Mouse (Mus musculus) heart, postnatal 36 days (tissue): ENCODE data around the gene Hddc2. TPM values are rescaled to one million over a fixed set of nuclear protein-coding genes. Genes with fewer than 3 reads are reported as not detected.

Experiments used
- DNase-seq, 2 experiments: peaks; one replicate each; pipeline ENCODE4 v3.0.0; 2021 to 2022
- intact Hi-C: fragments of 180-260 bp; cut with DNase I; formaldehyde crosslinking; loops from one replicate; pipeline ENCODE4 v1.15.1; 2025
- total RNA-seq, 2 experiments: library from RNA; stranded (reverse); gene quantifications; 2 replicates each; pipeline ENCODE4 v1.2.3; 2021

Gene Hddc2
- total RNA-seq, result 1 to 10 TPM; 7.0 to 7.2 TPM

DNA sequence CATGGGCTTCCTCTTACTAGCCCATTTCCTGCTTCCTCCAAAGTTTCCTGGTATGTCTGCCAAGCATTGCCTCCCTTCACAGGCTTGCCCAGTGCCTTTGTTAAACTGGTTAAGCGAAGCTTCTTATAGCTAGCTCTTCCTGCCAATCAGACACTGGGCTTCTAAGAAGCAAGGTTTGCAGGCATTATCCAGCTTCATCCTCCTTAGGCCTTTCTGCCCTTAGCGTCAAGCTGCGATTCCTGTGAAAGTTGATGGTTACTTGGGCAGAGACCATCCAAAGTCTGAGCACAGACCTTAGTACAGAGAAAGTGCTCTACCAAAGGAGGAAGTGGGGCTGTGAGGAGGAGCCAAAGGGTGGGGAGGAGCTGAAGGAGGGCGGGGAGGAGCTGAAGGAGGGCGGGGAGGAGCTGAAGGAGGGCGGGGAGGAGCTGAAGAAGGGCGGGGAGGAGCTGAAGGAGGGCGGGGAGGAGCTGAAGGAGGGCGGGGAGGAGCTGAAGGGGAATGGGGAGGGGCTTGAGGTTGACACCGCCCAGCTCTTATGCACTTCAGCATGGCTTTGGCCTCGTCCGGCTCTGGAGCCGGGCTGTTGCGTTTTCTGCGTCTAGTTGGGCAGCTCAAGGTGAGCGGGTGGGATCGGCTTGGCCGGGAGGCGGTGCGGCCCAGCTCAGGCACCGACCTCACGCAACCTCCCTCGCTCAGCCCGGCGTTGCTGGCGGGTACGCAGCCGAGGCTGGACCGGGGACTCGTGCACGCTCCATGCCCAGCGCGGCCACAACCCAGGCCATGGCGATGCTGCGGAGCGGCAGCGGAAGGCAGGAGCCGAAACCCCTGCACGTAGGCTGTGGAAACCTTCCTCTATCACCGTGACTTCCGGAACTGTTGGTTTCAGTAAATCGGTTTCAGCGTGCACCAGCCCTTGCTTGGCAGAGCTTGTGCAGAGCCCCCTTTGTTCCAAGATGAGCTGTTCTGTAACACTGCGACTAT is at the start of gene Hddc2:
TSS of gene Hddc2 (plus strand) at position 519 of the 984 bp plus-strand sequence.
- DNase-seq, result peak; percentile 72 to 76
- intact Hi-C loops, result loop anchor here (5.0 kb wide), 3 partner anchors 134 to 711 kb away; partner anchors contain the start of genes Tpd52l1 and Trmt11

GRCm38 (mm10) chr10:31272738-31273137 is 40.4 kb upstream of the Hddc2 start:
- intact Hi-C loops, result no loop called here
- no peak for DNase-seq

DNA sequence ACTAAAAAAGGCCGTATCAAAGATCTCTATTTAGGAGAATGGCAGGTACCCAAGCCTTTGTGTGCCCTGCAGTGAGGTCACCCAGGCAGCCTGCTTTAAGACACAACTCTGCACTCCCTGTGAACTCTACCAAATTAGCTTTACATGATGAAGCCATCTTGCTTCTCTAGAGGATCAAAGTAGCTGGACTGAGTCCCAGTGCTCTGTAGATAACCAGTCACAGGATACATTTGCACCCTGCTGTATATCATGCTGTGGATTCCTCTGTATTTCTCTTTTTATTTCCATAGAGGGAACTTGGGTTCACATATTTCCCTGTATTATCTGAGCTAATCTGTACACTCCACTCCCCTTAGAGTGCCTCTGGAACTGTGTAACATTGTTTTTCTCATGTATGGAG is 40.0 kb upstream of the Hddc2 start:
- DNase-seq, result no peak
- intact Hi-C loops, result no loop called here

- no peak for DNase-seq
- intact Hi-C loops, result no loop called here
Measured at GRCm38 (mm10) chr10:31287787-31288186, 25.4 kb upstream of the Hddc2 start.

GRCm38 (mm10) chr10:31288697-31289390 is 24.3 kb upstream of the Hddc2 start:
- no peak for DNase-seq
- intact Hi-C loops, result no loop called here

- no peak for DNase-seq
- intact Hi-C loops, result no loop called here
Measured at GRCm38 (mm10) chr10:31295705-31296104, 17.5 kb upstream of the Hddc2 start.

- DNase-seq, result no peak
- intact Hi-C loops, result no loop called here
Measured at GRCm38 (mm10) chr10:31296458-31296857, 16.7 kb upstream of the Hddc2 start.

GRCm38 (mm10) chr10:31297106-31297505 is 16.1 kb upstream of the Hddc2 start:
- DNase-seq, result no peak
- intact Hi-C loops, result no loop called here

DNA sequence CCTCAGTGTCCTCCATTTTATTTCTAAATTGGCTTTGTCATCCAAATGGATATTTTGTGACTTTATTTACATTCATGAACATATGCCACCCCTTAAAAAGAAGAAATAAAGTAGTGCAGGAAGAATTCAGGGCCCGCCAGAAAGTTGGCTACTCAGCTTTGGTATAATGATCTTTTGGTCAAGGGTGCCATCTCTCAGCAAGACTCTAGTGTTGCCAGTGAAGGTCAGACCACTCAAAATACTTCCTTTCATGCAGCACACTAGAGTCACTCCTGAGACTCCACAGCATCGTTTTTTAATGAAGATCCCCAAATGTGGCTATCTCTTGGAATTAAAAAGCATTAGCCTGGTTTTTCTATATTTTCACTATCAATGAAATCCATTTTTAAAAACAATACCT is 14.9 kb upstream of the Hddc2 start:
- DNase-seq, result no peak
- intact Hi-C loops, result no loop called here

DNA sequence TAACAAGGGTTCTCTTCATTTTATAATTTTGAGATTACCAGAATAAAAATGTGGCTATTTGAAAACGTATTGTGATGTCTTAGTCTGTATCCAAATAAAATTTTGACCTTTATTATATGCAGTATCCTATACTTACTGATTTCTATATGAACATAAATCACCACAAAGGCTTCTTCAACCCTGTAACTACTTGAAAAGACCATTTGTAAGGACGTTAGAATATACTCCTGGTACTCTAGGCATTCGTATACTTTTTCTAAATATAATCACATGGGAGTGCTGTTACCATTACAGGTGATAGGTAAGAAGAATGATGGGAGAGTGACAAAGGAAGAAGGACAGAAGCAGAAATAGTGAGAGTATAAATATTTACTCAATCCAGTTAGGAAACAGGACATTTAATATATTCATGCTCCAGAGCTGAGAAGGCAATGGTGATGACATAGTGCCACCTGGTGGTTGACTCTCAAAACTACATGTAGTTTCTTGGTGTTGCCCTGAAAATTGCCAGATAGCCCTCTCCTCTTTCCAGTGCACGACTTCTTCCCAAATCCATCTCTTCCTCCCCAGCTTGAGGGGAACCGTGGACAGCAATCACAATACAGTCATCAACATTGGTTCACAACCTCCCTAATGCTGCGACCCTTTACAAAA is 14.1 kb upstream of the Hddc2 start:
- peak; percentile 54 to 58 for DNase-seq
- intact Hi-C loops, result loop anchor here (1.0 kb wide), 1 partner anchor 474 kb away; no protein-coding TSS in a partner anchor

DNA sequence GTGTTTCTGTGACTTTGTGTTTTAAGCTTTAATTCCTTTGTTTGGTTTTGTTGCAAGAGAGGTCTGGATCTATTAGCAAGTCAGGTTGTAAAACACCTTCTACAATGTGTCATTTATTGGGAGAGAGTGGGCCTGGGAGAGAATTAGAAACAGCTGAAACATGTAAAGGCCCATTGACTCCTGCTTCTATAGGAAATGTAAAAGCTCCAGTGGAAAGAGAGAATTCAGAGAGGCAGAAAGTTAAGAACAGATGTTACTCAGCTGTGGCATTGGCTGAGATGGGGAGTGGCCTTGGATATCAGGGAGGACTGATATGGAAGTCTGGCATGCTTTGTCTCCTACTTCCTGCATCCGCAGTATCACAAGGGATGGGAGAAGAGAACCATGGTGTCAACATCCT is 12.9 kb upstream of the Hddc2 start:
- intact Hi-C loops, result no loop called here
- DNase-seq, result no peak

GRCm38 (mm10) chr10:31303446-31303845 is 9.7 kb upstream of the Hddc2 start:
- no peak for DNase-seq
- intact Hi-C loops, result no loop called here

DNA sequence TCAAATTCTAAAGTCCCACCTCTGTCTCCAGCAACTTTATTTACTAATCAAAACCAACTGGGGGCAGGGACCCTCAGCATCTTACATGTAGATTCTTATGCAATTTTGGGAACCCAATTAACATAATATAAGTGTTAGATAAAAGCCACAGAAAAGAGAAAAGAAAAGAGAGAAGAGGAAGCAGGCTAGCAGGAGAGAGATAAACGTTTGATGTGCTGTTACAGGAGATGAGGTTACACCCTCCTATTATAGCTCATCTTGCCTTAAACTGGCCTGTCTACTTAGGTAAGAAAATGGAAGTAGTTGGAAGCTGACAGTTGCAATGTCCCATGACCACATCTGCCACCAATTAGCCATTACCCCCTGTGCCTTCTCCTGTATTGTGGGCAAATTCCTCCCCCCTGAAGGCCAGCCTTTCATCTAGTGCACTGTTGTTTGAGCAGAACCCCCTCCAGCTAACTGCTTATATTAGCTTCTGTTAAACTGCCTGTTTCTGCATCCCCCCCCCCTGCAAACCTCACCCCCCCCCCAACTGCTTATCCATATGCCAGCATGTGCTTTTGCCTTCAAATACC is 6.1 kb upstream of the Hddc2 start:
- DNase-seq, result no peak

DNA sequence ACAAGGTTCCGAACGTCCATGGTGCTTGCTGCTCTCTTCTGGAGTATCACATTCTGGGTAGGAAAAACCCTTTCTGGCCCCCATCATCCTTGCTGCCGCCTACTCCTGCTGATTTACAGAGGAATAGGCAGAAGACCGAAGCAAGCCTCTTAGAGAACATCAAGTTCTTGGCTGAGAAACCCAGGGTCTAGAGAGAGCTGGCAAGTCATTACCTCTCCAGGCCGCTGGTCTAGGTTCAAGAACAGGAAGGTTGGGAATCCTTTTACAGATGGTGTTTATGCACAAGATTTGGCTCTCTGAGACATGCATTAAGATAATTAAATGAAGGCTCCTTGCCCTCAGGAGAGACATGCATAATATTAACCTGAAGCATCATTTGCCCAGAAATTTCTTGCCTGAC is 5.3 kb downstream of the Hddc2 start:
- intact Hi-C loops, result no loop called here
- DNase-seq, result no peak

More for the DNA sequence above, 6.1 kb upstream of the Hddc2 start:
- intact Hi-C loops, result no loop called here

DNA sequence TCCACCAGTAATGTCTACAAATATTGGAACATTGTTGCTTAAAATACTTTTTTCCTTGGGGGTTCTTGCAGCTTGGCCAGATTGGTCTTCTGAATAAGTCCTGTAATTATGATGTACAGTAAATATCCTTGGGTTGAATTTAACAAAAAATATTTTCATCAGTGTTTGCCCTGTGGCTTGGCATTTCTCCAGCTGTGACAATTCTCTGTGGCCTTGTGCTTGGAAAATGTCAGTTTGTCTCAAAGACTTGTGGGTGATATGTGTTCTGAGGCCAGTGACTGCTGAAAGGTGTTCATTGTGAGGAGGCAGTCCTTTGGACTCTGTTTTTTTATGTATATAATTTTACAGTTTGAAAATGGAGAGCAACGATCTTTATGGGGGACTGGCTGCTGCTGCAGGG is 16.3 kb downstream of the Hddc2 start:
- intact Hi-C loops, result no loop called here
- DNase-seq, result no peak

DNA sequence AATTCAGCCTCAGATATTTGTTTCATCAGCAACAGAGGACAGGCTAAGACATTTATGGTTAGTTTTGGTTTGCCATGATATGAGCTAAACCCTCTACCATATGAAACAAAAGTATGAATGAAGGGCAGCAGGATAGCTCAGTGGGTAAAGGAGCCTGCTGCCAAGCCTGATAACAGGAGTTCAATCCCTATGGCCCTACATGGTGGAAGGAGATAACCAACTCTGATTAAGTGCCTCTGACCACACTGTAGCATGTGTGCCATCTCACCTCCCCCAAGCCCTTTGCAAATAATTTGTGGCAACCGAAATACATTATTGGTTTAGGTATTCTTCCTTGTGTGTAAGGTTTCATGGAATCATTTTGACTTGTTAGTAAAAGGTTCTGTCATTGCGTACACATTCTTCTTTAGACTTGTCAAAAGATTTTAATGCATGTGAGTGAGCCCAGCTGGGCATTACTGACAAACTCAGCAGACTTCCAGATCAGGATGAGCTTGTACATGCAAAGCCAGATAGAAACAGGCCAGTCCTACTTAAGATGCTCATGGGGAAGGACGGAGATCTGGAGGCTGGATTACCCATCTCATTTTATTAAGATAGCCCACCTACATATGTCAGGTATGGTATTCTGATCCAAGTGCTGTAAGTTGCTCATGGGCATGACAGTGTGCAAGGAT is 17.2 kb downstream of the Hddc2 start:
- DNase-seq, result no peak

DNA sequence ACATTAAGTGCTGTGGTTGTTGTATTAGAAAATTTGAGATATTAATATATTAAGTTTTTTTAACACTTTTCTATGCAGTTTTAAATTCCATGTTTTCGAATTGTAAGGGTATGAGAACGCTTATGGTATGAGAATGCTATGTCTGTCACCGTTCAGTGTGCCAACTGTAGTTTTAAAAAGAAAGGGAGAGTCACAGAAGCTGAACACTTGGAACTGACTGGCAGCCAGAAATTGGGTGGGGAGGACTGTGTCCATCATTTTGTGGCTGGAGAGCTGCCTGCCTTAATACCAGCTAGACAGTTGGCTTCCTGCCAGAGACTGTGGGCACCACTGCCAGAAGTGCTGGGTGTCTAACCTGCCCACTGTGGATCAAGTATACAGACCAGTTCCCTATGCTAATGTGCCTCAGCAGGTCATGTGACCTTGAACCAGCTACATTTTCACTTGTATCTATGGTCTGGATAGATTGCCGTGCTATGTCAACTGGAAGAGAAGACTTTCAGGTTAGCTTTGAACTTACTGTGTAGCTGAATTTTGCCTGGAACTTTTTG is 18.1 kb downstream of the Hddc2 start:
- intact Hi-C loops, result no loop called here
- peak; percentile 5 to 12 for DNase-seq

More for the DNA sequence above, 17.2 kb downstream of the Hddc2 start:
- intact Hi-C loops, result no loop called here

- intact Hi-C loops, result no loop called here
- DNase-seq, result no peak
Measured at GRCm38 (mm10) chr10:31336432-31336831, 23.2 kb downstream of the Hddc2 start.

GRCm38 (mm10) chr10:31346401-31346800 is 33.2 kb downstream of the Hddc2 start:
- intact Hi-C loops, result no loop called here
- no peak for DNase-seq

DNA sequence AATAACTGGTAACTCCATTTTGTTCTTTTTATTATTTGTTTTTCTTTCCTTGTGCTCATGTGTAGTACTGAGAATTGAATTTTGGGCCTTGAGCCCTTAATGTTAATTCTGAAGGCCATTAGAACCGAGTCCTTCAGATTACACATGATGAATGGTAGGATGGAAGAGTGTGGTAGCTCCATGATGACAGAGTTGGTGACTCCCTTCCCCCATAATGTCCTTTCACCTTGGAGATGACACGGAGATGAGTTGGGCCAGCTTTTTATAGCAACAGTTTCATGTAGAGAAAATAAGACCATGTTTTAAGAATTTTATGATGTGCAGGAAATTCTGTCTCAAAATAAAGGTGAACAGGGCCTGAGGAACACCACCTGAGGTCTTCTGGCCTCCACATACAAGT is 37.9 kb downstream of the Hddc2 start:
- no peak for DNase-seq
- intact Hi-C loops, result no loop called here
